Mouse (Mus musculus): Measurements from ENCODE around the gene Tnk1. TPM values are rescaled to one million over a fixed set of nuclear protein-coding genes. Genes with fewer than 3 reads are reported as not detected.
A peak's percentile ranks its signal among the peaks of the same experiment; 100 is the strongest.
"Not testable (repeated sequence)": the region's sequence is repeated elsewhere in the genome, so short reads cannot be mapped to it uniquely, and the experiment has no call there.

The Tnk1 gene
- polyA plus RNA-seq, 1 experiment from 2014 or later = 0.29 TPM

- H3K9ac ChIP-seq (replicated peaks; ENCODE audit: low read depth, low read length) = no peak overlapping the region
- H3K36me3 ChIP-seq (ENCODE audit: control insufficient read depth, insufficient read depth) = no peaks in the 10 kb centered on the region
- H3K4me2 ChIP-seq (ENCODE audit: low read length) = no peak overlapping the region
- H3K27ac ChIP-seq (ENCODE audit: low read length) = no peak overlapping the region
- H3K4me3 ChIP-seq (replicated peaks; ENCODE audit: low read length) = no peak overlapping the region
- ATAC-seq = no peak
- H3K27me3 ChIP-seq (replicated peaks; ENCODE audit: control insufficient read depth, insufficient read depth, low read length) = no peaks in the 10 kb centered on the region; the same call in 1 of the 2 replicates
- H3K9me3 ChIP-seq (ENCODE audit: control insufficient read depth, low read length) = no peaks in the 10 kb centered on the region
- whole genome bisulfite sequencing = 98% methylated on average over 2 of the region's 2 CpGs
- H3K4me1 ChIP-seq (replicated peaks; ENCODE audit: control insufficient read depth, insufficient read depth, low read length) = no peaks in the 10 kb centered on the region
Measured at GRCm38 (mm10) chr11:69870289-69871069, 11.9 kb upstream of the Tnk1 start.

GRCm38 (mm10) chr11:69867335-69867734 lies 8.8 kb upstream of the Tnk1 start:
- Histone ChIP-seq H3K9me3 (ENCODE audit: control insufficient read depth, low read length) (no peaks in the 10 kb centered on the region), H3K9ac (replicated peaks; ENCODE audit: low read depth, low read length) (no peak overlapping the region), H3K27me3 (replicated peaks; ENCODE audit: control insufficient read depth, insufficient read depth, low read length) (no peaks in the 10 kb centered on the region; the same call in 1 of the 2 replicates), H3K4me2 (ENCODE audit: low read length) (no peak overlapping the region), H3K36me3 (ENCODE audit: control insufficient read depth, insufficient read depth) (no peaks in the 10 kb centered on the region), H3K4me3 (replicated peaks; ENCODE audit: low read length) (no peak overlapping the region), H3K4me1 (replicated peaks; ENCODE audit: control insufficient read depth, insufficient read depth, low read length) (no peaks in the 10 kb centered on the region), H3K27ac (ENCODE audit: low read length) (no peak overlapping the region)
- no peak for ATAC-seq
- 70% methylated on average over 9 of the region's 9 CpGs for WGBS

GRCm38 (mm10) chr11:69865561-69865960 lies 7.0 kb upstream of the Tnk1 start:
- 77% methylated on average over 9 of the region's 9 CpGs for WGBS
- Histone ChIP-seq H3K27ac (ENCODE audit: low read length) (no peak overlapping the region), H3K36me3 (ENCODE audit: control insufficient read depth, insufficient read depth) (no peaks in the 10 kb centered on the region), H3K9me3 (ENCODE audit: control insufficient read depth, low read length) (no peaks in the 10 kb centered on the region), H3K27me3 (replicated peaks; ENCODE audit: control insufficient read depth, insufficient read depth, low read length) (no peaks in the 10 kb centered on the region; the same call in 1 of the 2 replicates), H3K9ac (replicated peaks; ENCODE audit: low read depth, low read length) (no peak overlapping the region), H3K4me1 (replicated peaks; ENCODE audit: control insufficient read depth, insufficient read depth, low read length) (no peaks in the 10 kb centered on the region), H3K4me2 (ENCODE audit: low read length) (no peak overlapping the region), H3K4me3 (replicated peaks; ENCODE audit: low read length) (no peak overlapping the region)
- ATAC-seq = no peak

- Histone ChIP-seq H3K9ac (replicated peaks; ENCODE audit: low read depth, low read length) (no peak overlapping the region), H3K4me3 (replicated peaks; ENCODE audit: low read length) (no peak overlapping the region), H3K4me2 (ENCODE audit: low read length) (no peak overlapping the region), H3K36me3 (ENCODE audit: control insufficient read depth, insufficient read depth) (no peaks in the 10 kb centered on the region), H3K4me1 (replicated peaks; ENCODE audit: control insufficient read depth, insufficient read depth, low read length) (no peaks in the 10 kb centered on the region), H3K27ac (ENCODE audit: low read length) (no peak overlapping the region), H3K9me3 (ENCODE audit: control insufficient read depth, low read length) (no peaks in the 10 kb centered on the region), H3K27me3 (replicated peaks; ENCODE audit: control insufficient read depth, insufficient read depth, low read length) (no peaks in the 10 kb centered on the region; the same call in 1 of the 2 replicates)
- ATAC-seq = no peak
- WGBS = 37% methylated on average over 8 of the region's 8 CpGs
Measured at GRCm38 (mm10) chr11:69864138-69864860, 5.8 kb upstream of the Tnk1 start.

GRCm38 (mm10) chr11:69863729-69864128 lies 5.2 kb upstream of the Tnk1 start:
- H3K27me3 ChIP-seq (replicated peaks; ENCODE audit: control insufficient read depth, insufficient read depth, low read length); H3K4me3 ChIP-seq (replicated peaks; ENCODE audit: low read length); H3K4me1 ChIP-seq (replicated peaks; ENCODE audit: control insufficient read depth, insufficient read depth, low read length); H3K9me3 ChIP-seq (ENCODE audit: control insufficient read depth, low read length); H3K36me3 ChIP-seq (ENCODE audit: control insufficient read depth, insufficient read depth); H3K9ac ChIP-seq (replicated peaks; ENCODE audit: low read depth, low read length); H3K27ac ChIP-seq (ENCODE audit: low read length); ATAC-seq; H3K4me2 ChIP-seq (ENCODE audit: low read length): not testable (repeated sequence)
- WGBS = 92% methylated on average over 3 of the region's 3 CpGs

GRCm38 (mm10) chr11:69855347-69855746 lies 3.2 kb downstream of the Tnk1 start:
- H3K4me1 ChIP-seq (replicated peaks; ENCODE audit: control insufficient read depth, insufficient read depth, low read length) = no peaks in the 10 kb centered on the region
- ATAC-seq = peak; percentile 45; the same call in 1 of the 2 replicates

GRCm38 (mm10) chr11:69854680-69855079 lies 3.9 kb downstream of the Tnk1 start:
- H3K4me1 ChIP-seq (replicated peaks; ENCODE audit: control insufficient read depth, insufficient read depth, low read length) = no peaks in the 10 kb centered on the region
- peaks cover 17% of the 10 kb centered on the region for H3K27me3 ChIP-seq (replicated peaks; ENCODE audit: control insufficient read depth, insufficient read depth, low read length)
- no peak overlapping the region for H3K4me3 ChIP-seq (replicated peaks; ENCODE audit: low read length)
- H3K9me3 ChIP-seq (ENCODE audit: control insufficient read depth, low read length) = no peaks in the 10 kb centered on the region
- 89% methylated on average over 10 of the region's 10 CpGs for WGBS
- H3K36me3 ChIP-seq (ENCODE audit: control insufficient read depth, insufficient read depth) = peaks cover 9% of the 10 kb centered on the region; the same call in 1 of the 2 replicates
- no peak overlapping the region for H3K4me2 ChIP-seq (ENCODE audit: low read length)
- no peak for ATAC-seq
- no peak overlapping the region for H3K27ac ChIP-seq (ENCODE audit: low read length)
- H3K9ac ChIP-seq (replicated peaks; ENCODE audit: low read depth, low read length) = no peak overlapping the region

More at GRCm38 (mm10) chr11:69855347-69855746, 3.2 kb downstream of the Tnk1 start:
- Histone ChIP-seq H3K4me3 (replicated peaks; ENCODE audit: low read length) (no peak overlapping the region), H3K9ac (replicated peaks; ENCODE audit: low read depth, low read length) (no peak overlapping the region), H3K27ac (ENCODE audit: low read length) (no peak overlapping the region), H3K36me3 (ENCODE audit: control insufficient read depth, insufficient read depth) (peaks cover 4% of the 10 kb centered on the region; the same call in 1 of the 2 replicates), H3K27me3 (replicated peaks; ENCODE audit: control insufficient read depth, insufficient read depth, low read length) (peaks cover 17% of the 10 kb centered on the region), H3K9me3 (ENCODE audit: control insufficient read depth, low read length) (no peaks in the 10 kb centered on the region), H3K4me2 (ENCODE audit: low read length) (no peak overlapping the region)
- WGBS = 13% methylated on average over 16 of the region's 16 CpGs

- H3K36me3 ChIP-seq (ENCODE audit: control insufficient read depth, insufficient read depth) = peaks cover 10% of the 10 kb centered on the region; the same call in 1 of the 2 replicates
- peaks cover 16% of the 10 kb centered on the region for H3K27me3 ChIP-seq (replicated peaks; ENCODE audit: control insufficient read depth, insufficient read depth, low read length)
- no peaks in the 10 kb centered on the region for H3K4me1 ChIP-seq (replicated peaks; ENCODE audit: control insufficient read depth, insufficient read depth, low read length)
- 80% methylated on average over 7 of the region's 7 CpGs for WGBS
- H3K9me3 ChIP-seq (ENCODE audit: control insufficient read depth, low read length) = no peaks in the 10 kb centered on the region
- H3K4me3 ChIP-seq (replicated peaks; ENCODE audit: low read length) = no peak overlapping the region
- H3K4me2 ChIP-seq (ENCODE audit: low read length) = no peak overlapping the region
- no peak overlapping the region for H3K9ac ChIP-seq (replicated peaks; ENCODE audit: low read depth, low read length)
- no peak overlapping the region for H3K27ac ChIP-seq (ENCODE audit: low read length)
- ATAC-seq = no peak
Measured at GRCm38 (mm10) chr11:69853994-69854393, 4.5 kb downstream of the Tnk1 start.

- H3K36me3 ChIP-seq (ENCODE audit: control insufficient read depth, insufficient read depth) = peaks cover 18% of the 10 kb centered on the region; the same call in 1 of the 2 replicates
- H3K4me2 ChIP-seq (ENCODE audit: low read length) = no peak overlapping the region
- H3K27ac ChIP-seq (ENCODE audit: low read length) = no peak overlapping the region
- no peak overlapping the region for H3K9ac ChIP-seq (replicated peaks; ENCODE audit: low read depth, low read length)
- 65% methylated on average over 8 of the region's 8 CpGs for WGBS
- no peaks in the 10 kb centered on the region for H3K9me3 ChIP-seq (ENCODE audit: control insufficient read depth, low read length)
- H3K4me3 ChIP-seq (replicated peaks; ENCODE audit: low read length) = no peak overlapping the region
- H3K27me3 ChIP-seq (replicated peaks; ENCODE audit: control insufficient read depth, insufficient read depth, low read length) = no peaks in the 10 kb centered on the region
- no peak for ATAC-seq
- peaks cover 20% of the 10 kb centered on the region for H3K4me1 ChIP-seq (replicated peaks; ENCODE audit: control insufficient read depth, insufficient read depth, low read length)
Measured at GRCm38 (mm10) chr11:69850754-69851153, 7.8 kb downstream of the Tnk1 start.

Data from forebrain, embryonic 16.5 days (tissue).